Mouse (Mus musculus) megakaryocyte, embryonic 14.5 days (primary cell): ENCODE results near the gene Hist1h1b. TPM values are rescaled to one million over a fixed set of nuclear protein-coding genes. Genes with fewer than 3 reads are reported as not detected.
A peak's percentile ranks its signal among the peaks of the same experiment; 100 is the strongest.
"Not testable (repeated sequence)": the region's sequence is repeated elsewhere in the genome, so short reads cannot be mapped to it uniquely, and the experiment has no call there.

Source experiments
- H3K27me3 ChIP-seq: replicated peaks from 2 replicates; pipeline ENCODE3; 2012; ENCODE audit warnings: inconsistent platforms
- H3K36me3 ChIP-seq: replicated peaks from 2 replicates; pipeline ENCODE3; 2012; ENCODE audit warnings: low read length, inconsistent platforms, mixed read lengths
- H3K4me1 ChIP-seq: 2 replicates; pipeline ENCODE4 v1.6.1; 2012; ENCODE audit warnings: inconsistent platforms
- H3K4me3 ChIP-seq: replicated peaks from 2 replicates; pipeline ENCODE3; 2012; ENCODE audit warnings: moderate library complexity, mild to moderate bottlenecking, inconsistent platforms
- H3K9me3 ChIP-seq: 2 replicates; pipeline ENCODE4 v1.6.1; 2012; ENCODE audit warnings: inconsistent platforms
- FLI1 ChIP-seq: IDR thresholded peaks from 2 replicates; pipeline ENCODE4 v1.6.1; 2012; ENCODE audit warnings: low read length, inconsistent platforms, mixed read lengths
- GATA1 ChIP-seq: IDR thresholded peaks from 3 replicates; pipeline ENCODE4 v1.6.1; 2012; ENCODE audit warnings: mixed read lengths, low read length, inconsistent platforms, borderline replicate concordance
- polyA plus RNA-seq: library from polyadenylated mRNA; stranded (reverse); fragments of >175 nt; gene quantifications from 2 replicates; pipeline ENCODE4 v1.2.3, GENCODE M21; 2012; ENCODE audit warnings: low replicate concordance; ENCODE audit not compliant: insufficient read depth

The Hist1h1b gene
- polyA plus RNA-seq, 1 experiment = 3.0 TPM

GRCm38 (mm10) chr13:21790601-21791283, 10.3 kb upstream of the Hist1h1b start:
- no peaks in the 10 kb centered on the region for H3K9me3 ChIP-seq
- H3K4me3 ChIP-seq = peak overlapping the region; percentile 64
- H3K27me3 ChIP-seq = no peaks in the 10 kb centered on the region
- peaks cover 37% of the 10 kb centered on the region for H3K4me1 ChIP-seq
- H3K36me3 ChIP-seq = no peaks in the 10 kb centered on the region
- TF ChIP-seq FLI1 (no peak), GATA1 (no peak)

DNA sequence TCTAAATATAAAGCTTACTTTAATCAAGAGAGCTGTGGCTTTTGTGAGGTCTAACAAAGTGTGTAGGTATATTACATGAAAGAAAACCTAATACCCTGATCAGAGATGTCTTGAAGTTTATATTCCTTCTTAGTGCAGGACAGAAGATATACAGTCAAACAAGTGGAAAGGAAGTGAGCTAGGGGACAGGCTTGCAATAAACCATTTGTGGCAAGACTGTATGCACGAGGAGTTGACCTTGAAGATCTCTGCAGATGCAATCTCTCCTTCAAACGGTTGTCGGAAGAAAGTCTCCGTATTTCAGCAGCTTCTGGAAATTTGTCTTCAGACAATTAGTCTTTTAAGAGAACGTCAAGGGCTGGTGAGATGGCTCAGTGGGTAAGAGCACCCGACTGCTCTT, 9.5 kb upstream of the Hist1h1b start:
- no peaks in the 10 kb centered on the region for H3K36me3 ChIP-seq
- TF ChIP-seq GATA1 = no peak
- TF ChIP-seq FLI1 = no peak
- H3K9me3 ChIP-seq = no peaks in the 10 kb centered on the region
- H3K27me3 ChIP-seq = no peaks in the 10 kb centered on the region
- H3K4me1 ChIP-seq = peaks cover 40% of the 10 kb centered on the region
- no peak overlapping the region for H3K4me3 ChIP-seq

DNA sequence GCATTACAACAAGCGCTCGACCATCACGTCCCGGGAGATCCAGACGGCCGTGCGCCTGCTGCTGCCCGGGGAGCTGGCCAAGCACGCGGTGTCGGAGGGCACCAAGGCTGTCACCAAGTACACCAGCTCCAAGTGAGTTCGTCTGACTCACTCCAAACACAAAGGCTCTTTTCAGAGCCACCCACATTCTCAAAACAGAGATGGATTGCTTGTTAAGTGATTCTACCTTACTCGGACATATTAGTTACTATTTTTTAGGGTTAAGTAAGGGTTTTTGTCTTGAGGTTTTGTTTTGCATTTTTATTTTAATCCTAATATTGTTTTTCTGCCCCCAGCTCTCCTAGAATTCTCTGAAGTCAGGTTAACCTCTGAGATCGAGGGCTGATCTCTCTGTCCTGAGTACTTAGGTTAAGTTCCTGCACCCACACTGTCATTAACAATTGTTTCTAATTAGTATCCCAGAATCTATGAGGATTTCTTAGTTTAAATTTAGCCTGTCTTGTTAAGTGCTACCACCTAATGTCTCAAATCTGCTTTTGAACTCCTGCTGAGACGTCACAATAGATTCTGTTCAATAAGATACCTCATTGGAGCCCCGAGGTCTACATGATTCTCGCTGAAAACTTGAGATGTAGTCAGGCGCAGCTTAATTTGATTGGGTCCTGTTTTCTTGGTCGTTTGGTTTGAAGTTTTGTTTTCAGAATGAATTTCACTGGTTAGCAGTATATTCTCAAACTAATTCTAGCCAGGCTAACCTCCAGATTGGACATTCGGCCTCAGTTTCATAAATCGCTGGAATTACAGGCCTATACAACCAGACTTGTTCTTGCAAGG, 7.6 kb upstream of the Hist1h1b start:
- Histone ChIP-seq H3K36me3 (no peaks in the 10 kb centered on the region), H3K9me3 (no peaks in the 10 kb centered on the region), H3K27me3 (no peaks in the 10 kb centered on the region), H3K4me3 (peak overlapping the region; percentile 81), H3K4me1 (peaks cover 50% of the 10 kb centered on the region)
- TF ChIP-seq GATA1 (no peak), FLI1 (no peak)

DNA sequence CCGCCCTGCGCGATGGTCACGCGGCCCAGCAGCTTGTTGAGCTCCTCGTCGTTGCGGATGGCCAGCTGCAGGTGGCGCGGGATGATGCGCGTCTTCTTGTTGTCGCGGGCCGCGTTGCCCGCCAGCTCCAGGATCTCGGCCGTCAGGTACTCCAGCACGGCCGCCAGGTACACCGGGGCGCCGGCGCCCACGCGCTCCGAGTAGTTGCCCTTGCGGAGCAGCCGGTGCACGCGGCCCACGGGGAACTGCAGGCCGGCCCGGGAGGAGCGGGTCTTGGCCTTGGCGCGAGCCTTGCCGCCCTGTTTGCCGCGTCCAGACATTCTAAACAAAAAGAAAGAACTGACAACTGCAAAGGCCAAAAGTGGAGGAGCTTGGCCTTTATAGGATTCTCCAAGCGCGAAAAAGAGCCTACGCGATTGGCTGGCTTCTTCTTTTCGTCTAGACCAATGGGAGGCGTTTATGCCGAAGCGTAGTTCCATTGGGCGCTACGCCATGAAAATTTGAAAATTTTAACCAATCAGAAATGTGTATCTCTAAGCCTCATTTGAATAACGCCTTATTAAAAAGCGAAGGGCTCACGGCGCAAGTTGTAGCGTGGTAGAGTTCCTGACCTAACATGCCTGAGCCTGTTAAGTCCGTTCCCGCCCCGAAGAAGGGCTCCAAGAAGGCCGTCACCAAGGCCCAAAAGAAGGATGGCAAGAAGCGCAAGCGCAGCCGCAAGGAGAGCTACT, 6.6 kb upstream of the Hist1h1b start, which contains the start of the genes Hist1h2an and Hist1h2bp:
Hist1h2an (minus strand) TSS at position 320 of the 731 bp plus-strand sequence.
Hist1h2bp (plus strand) TSS at position 563 of the 731 bp plus-strand sequence.
- Histone ChIP-seq H3K4me3 (peak within 1 kb of the TSS; percentile 89), H3K4me1 (peaks cover 58% of the 10 kb centered on the region)
- not testable (repeated sequence) for H3K36me3 ChIP-seq, H3K9me3 ChIP-seq, H3K27me3 ChIP-seq

GRCm38 (mm10) chr13:21786189-21786898, 5.9 kb upstream of the Hist1h1b start:
- H3K4me1 ChIP-seq = peaks cover 59% of the 10 kb centered on the region
- no peaks in the 10 kb centered on the region for H3K9me3 ChIP-seq
- peak overlapping the region; percentile 88 for H3K4me3 ChIP-seq
- H3K36me3 ChIP-seq = no peaks in the 10 kb centered on the region
- TF ChIP-seq GATA1 (no peak), FLI1 (no peak)
- no peaks in the 10 kb centered on the region for H3K27me3 ChIP-seq

DNA sequence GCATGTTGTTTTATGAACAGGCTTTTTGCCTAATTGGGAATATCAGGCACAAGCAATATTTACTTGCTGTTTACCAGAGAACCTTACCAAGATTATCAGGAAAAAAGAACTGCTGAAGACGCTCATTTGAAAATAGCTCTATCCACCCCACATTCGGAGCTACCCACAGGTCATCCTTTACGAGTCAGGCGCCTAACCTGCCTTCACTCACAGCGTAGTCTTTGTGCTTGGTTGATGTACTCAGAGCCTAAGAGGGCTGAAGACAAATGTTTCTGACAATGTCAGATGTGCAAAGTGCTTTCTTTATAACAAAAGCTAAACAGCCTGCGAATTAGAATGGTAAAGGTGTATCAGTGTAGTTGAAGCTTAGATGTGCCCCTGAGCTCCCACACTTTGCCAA, 3.9 kb upstream of the Hist1h1b start:
- no peaks in the 10 kb centered on the region for H3K36me3 ChIP-seq
- H3K4me1 ChIP-seq = peaks cover 63% of the 10 kb centered on the region
- H3K9me3 ChIP-seq = no peaks in the 10 kb centered on the region
- H3K27me3 ChIP-seq = no peaks in the 10 kb centered on the region
- no peak for TF ChIP-seq GATA1
- no peak for TF ChIP-seq FLI1
- H3K4me3 ChIP-seq = peak overlapping the region; percentile 4

- Histone ChIP-seq H3K4me3 (peak overlapping the region; percentile 83), H3K27me3 (no peaks in the 10 kb centered on the region), H3K36me3 (no peaks in the 10 kb centered on the region), H3K4me1 (peaks cover 66% of the 10 kb centered on the region), H3K9me3 (no peaks in the 10 kb centered on the region)
- TF ChIP-seq FLI1 (no peak), GATA1 (no peak)
Measured at GRCm38 (mm10) chr13:21783734-21784161, 3.3 kb upstream of the Hist1h1b start.

GRCm38 (mm10) chr13:21783255-21783617, 2.8 kb upstream of the Hist1h1b start, which contains the start of gene Hist1h3i:
Gene Hist1h3i (minus strand): TSS chr13:21783370.
- H3K4me3 ChIP-seq = peak within 1 kb of the TSS; percentile 87
- H3K36me3 ChIP-seq = no peaks in the 10 kb centered on the region
- H3K9me3 ChIP-seq = no peaks in the 10 kb centered on the region
- peaks cover 68% of the 10 kb centered on the region for H3K4me1 ChIP-seq
- TF ChIP-seq FLI1 (no peak), GATA1 (no peak)
- H3K27me3 ChIP-seq = no peaks in the 10 kb centered on the region

GRCm38 (mm10) chr13:21782361-21783254, 2.2 kb upstream of the Hist1h1b start:
- H3K36me3 ChIP-seq, H3K27me3 ChIP-seq, H3K9me3 ChIP-seq: not testable (repeated sequence)
- Histone ChIP-seq H3K4me1 (peaks cover 68% of the 10 kb centered on the region), H3K4me3 (peak overlapping the region; percentile 87)
